Mouse (Mus musculus): ENCODE data around the gene Polr2f.

Gene Polr2f

DNA sequence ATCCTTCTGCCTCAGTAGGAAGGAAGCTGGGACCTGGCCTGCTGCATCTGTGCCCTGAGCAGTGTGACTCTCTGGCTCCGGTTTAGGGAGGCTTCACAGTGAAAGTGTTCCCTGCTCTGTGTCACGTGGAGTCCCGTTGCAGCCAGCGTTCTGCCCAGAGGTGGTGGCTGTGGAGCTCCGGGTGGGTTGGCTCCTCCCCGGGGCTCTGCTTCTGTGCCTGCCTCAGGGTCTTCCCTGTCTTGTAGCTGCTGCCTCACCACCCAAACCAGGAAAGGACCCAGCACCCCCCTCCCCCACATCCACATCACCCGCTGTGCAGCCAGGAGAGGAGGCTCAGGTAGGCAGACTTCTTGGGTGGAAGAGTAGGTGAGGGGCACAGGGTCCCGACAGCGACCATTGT is 21.3 kb upstream of the Polr2f start:
- DNase-seq (ENCODE audit: low spot score in 2 of 2): no peak

DNA sequence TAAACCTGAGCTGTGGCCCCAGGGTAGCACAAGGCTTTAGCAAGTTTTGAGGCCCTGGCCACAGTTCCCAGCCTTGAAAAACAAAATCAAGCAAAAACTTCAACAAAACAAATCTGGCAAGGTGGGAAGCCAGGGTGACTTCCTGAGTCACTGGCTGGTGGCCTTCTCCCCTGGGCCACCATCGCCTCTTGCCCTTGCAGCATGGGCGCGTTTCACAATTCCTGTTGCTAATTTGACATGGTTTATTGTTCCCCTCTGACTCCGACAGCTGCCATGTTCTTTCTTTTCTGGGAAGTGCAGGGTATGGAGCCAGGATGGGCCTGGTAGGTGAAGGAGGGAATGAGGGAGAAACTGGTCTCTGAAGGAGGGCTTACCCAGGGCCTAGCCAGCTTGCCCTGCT is 18.7 kb upstream of the Polr2f start:
- DNase-seq (ENCODE audit: low spot score in 2 of 2): no peak

DNA sequence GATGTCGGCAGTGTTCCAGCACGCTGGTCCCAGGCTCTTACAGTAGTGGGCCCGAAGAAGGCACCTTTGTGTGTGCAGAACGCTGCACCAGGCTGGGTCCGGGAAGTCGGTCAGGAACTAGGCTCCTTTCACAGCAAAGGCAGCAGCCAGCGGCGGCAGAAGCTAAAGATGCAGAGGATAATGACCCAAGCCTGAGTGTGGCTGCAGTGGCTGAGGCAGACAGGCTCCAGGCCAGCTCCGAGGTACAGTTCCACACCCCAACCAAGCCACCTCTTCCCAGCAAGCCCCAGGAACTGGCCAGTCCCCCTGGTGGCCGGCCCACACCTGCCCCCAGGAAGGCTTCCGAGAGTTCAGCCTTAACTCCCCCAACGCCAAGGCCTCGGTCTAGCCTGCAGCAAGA is 18.3 kb upstream of the Polr2f start:
- DNase-seq (ENCODE audit: low spot score in 2 of 2): no peak

DNA sequence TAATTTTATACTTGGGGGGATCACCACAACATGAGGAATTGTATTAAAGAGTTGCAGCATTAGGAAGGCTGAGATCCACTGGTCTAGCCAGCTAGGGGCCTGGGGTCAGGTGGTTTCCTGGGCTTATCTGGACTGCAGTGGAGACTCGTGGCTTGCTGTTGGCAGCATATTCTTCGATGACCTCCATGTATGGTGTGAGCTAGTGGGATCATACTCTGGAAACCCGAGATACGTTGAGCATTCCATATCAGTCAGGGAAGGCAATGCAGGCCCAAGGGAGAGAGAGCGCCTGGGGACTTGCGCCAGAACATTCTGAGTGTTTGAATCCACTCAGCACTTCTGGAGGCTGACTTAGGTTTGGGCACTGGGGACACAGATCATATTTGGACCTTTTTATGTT is 17.1 kb upstream of the Polr2f start:
- DNase-seq (ENCODE audit: low spot score in 2 of 2): no peak

DNA sequence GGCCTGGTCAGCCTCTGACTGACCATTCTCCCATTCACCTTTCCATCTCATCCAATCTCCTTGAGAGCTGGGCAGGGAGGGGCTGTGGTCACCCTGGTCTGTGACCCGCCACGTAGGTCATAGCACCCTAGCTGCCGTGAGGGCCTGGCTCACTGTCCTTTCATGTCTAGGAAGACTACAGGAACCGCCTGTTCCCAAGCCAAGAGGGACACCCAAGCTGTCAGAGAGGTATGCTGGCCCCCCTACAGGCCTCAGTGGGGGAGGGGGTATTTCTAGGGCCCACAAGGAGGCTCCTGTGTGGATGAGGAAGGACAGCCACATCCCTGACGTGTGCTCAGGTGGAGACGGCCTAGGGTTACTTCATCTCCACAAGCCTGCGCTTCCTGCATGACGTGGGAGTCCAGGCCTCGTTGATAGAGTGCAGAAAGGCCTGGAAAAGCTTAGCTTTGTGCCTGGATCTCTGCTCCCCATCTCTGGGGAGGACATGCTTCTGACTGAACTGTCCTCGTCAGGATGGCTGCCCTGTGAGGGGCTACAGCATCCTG is 16.4 kb upstream of the Polr2f start:
- no peak for DNase-seq (ENCODE audit: low spot score in 2 of 2)

DNA sequence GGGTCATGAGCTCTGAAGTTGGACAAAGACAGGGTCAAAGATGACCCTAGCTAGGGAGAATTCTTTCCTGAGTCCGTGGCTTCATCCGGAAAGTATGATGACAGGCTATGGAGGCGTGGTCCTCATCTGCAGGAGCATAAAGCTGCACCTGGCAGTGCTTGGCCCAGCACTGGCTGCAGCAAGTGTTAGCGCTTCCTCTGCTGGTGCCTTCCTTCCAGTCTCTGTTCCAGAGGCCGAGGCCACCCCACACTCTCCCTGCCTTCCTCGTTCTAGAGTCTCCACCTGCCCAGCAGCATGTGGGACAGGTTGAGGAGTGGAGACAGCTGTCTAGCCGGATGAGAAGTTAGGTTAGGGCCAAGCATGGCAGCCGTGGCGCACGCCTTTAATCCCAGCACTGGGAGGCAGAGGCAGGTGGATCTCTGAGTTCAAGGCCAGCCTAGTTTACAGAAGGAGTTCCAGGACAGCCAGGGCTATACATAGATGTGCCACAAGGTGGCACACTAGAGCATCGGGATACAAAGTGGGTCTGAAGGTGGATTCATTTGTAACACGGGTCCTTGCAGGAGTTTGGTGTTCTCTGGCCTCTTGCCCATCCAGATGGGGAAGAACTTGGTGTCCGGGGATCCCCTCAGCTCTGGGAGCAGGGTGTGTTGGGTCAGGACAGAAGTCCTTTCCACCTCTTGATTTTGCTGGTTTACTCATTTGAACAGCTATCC is 14.4 kb upstream of the Polr2f start:
- no peak for DNase-seq (ENCODE audit: low spot score in 2 of 2)

DNA sequence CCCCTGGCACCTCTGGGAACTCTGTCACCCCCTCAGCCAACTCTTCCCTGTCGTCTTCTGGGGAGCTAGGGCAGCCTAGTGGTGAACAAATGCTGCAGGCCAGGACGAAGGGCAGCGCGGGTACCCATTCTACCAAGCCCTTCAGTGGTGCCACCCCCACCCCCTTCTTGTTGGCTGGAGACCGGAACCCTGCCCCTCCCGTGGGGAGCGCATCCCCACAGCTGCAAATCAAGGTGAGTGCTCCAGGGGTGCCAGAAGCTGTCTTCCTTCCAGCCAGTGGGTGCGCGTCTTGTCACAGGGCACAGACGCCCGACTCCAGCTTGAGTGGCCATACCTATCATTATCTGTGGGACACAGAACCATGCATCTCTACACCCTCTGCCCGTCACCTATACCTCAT is 13.7 kb upstream of the Polr2f start:
- DNase-seq (ENCODE audit: low spot score in 2 of 2): no peak

DNA sequence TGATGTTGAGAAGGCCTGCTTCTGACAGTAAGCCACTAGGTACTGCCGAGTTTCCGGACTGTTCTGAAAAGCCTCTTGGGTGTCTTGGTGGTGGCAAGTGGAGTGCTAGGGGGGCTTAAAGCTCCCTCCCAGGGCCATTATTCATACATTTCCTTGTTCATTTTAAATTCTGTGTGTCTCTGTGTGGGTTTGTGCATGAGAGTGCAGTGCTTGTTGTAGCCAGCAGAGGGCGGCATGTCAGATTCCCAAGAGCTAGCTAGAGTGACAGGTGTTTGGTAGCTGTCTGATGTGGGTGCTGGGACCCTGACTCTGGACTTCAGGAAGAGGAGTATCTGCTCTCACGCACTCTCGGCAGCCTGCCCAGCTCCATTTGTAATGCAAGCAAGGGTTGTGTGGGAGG is 12.6 kb upstream of the Polr2f start:
- no peak for DNase-seq (ENCODE audit: low spot score in 2 of 2)

DNA sequence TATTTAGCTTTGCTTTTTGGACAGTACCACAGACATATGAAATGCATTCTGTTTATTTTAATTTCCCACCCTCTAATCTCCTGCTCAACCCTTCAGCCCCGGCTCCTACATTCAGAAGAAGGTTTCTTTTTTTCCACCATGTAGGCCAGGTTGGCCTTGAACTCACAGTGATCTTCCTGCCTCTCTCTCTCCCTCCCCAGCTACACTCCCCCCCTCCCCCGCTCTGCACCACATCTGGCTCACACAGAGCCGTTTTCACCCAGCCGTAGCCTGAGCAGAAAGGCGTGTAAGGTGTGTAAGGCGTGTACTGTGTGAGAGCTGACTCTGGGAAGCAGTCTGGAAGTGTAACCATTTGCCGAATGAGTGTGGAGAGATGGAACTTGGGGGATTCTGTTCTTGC is 11.5 kb upstream of the Polr2f start:
- DNase-seq (ENCODE audit: low spot score in 2 of 2): no peak

DNA sequence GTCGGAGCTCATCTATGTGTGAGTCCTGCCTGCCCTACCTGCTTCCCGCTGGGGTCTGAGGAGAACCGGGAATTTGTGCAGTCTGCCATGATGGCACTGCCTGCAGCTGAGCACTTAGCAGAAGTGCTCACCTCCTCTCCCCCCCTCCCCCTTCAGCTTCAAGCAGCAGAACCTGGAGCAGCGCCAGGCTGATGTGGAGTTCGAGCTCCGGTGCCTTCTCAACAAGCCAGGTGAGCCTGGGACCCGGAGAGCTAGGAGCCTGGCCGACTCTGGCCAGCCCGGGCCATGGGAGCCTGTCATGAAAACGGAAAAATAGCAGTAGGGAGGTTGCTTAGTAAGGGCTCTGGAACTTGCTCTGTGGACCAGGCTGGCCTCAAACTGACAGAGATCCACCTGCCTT is 10.0 kb upstream of the Polr2f start:
- no peak for DNase-seq (ENCODE audit: low spot score in 2 of 2)

DNA sequence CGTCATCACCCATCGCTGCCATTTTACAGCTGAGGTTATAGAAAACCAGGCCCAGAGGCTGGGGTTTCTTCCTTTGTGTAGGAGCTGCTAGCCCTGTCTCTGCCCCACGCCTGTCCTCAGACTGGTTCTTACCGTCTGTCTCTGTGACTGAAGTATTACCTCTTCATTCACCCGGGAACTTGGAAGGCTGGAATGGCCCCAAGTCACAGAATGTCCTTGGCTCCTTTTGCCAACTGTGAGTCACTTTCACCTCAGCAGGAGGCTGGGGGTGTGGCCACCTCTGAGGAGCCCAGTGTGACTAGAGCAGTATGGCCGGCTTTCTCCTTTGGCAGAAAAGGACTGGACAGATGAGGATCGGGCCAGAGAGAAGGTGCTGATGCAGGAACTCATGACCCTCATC is 9.4 kb upstream of the Polr2f start:
- peak in 1 of 2 experiments; percentile 64 for DNase-seq (ENCODE audit: low spot score in 2 of 2)

DNA sequence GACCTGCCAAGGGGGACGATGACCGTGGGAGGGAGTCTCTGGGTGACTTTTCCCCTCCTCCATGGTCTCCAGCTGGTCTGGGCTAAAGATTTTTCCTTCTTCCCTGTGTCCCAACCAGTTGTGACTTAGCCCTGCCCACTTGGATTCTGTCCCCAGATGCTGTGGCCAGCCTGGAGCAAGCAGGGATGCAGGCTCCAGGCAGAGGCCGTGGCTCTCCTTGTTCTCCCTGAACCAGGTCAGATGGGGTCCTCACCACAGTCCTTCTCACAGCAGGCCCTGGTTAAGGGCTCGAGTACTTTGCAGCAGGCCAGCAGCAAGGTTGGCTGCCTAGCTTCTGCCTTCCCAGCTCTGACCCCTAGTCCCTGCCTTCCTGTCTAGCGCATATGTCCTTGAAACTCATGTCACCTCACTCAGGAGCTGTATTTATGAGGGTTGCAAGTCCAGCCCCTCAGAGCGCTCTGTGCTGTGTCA is 7.6 kb upstream of the Polr2f start:
- no peak for DNase-seq (ENCODE audit: low spot score in 2 of 2)

DNA sequence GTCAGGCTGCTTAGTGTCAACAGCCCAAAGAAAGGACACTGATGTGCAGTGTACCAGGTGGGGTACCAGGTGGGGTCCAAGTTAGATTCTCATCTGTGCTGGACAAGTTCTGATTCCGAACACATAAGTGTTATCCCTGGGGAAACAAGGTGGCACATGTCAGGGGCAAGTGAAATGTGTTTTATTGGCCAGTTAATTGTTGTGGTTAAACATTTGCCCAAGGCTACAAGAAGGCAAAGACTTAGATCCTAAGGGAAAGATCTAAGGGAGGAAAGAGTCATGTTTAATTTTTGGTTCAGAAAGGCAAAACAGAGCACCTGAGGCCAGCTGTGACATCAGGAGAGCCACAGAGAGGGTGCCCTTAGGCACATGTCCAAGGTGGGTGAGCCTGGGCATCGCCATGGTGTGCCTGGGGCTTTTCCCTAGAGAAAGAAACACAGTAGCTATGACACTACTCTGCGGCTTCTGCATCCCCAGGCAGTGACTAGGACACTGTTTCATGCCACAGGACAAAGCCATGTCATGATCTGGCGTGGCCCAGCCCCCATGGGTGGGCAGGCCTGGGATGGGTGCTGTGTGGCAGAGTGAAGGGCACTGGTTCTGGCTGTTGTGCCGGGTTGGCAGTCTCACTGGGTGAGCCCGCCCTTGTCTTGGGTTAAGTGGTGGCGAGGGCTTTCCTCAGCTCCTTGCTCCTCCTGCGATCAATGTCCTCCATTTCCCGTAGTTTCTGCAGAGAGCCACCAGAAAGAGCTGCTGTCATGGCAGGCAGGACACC is 6.1 kb upstream of the Polr2f start:
- DNase-seq (ENCODE audit: low spot score in 2 of 2): no peak

DNA sequence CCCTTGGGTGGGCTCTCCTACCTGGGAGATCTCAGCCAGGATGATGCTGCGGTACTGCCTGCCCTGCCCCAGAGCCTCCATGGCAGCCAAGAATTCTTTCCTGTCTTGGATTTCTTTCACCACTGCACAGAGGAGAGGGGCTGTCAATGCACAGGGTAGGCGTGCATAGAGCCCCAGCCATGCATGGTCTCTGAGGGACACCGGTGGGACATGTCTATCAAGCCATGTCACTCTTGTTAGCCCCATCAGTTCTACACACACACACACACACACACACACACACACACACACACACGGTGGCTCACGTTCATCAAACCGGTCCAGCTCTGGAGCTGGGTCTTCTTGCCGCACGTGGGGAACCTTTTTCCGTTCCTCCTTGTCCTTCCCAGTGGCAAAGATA is 5.5 kb upstream of the Polr2f start:
- no peak for DNase-seq (ENCODE audit: low spot score in 2 of 2)

DNA sequence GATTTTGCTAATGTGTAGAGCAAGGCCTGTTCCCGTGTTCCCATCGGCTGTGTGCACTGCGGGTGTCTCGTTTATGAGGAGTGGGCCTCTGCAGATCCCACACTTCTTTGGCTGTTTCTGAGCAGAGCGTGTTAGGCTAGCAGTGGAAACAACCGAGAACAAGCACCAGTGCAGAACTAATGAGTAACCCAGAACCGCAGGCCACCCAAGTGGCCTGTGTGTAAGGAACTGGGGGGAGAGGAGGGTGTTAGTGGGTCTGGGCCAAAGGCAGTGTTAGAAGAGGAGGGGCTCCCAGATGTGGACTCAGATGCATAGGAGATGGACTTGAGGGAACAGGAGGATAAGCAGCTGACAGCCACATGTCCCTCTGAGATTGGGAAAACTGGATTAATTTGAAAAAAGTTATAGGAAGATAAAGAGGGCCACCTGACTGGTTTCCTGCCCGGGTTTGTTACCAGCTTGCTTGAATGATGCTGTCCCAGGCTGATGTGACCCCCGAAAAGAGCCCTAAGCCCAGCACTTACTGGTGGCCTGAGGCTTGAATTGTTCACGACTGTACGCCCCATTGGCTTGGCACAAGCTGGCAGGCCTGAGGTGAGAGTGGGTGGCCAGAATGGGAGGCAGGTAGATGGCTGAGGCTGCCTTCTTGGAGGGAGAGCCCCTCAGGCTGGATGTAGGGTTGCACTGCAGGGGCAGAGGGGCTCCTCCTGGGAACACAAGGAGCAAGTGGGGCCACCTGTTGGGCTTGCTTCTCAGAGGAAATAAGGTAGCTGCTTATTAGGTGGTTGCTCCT is 4.8 kb upstream of the Polr2f start:
- DNase-seq (ENCODE audit: low spot score in 2 of 2): no peak

DNA sequence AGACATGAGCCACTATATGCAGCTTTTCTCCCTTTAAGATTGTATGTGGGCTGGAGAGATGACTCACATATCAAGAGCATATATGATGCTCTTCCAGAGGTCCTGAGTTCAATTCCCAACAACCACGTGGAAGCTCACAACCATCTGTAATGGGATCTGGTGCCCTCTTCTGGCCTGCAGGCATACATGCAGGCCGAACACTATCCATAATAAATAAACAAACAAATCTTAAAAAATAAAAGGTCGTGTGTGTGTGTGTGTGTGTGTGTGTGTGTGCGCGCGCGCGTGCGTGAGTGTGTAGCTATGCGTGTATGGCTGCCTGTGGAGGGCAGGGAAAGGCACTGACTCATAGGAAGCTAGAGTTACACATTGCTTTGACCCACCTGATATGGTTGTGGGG is 1.2 kb upstream of the Polr2f start:
- DNase-seq (ENCODE audit: low spot score in 2 of 2): no peak

DNA sequence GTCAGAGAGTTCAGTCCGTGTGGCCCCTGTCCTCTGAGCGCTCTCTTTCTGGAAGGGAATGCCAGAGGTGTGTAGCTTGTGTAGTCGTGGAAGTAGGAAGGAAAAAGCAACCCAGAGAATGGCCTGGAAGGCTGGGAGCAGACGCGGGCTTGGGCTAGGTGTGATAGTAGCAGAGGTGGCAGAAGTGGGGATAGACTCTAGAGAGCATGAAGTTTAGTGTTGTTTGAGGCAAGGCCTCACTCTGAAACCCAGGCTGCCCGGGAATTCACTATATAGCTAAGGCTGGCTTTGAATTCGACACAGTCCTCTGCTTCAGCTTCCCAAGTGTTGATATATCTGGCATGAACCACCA is 733 bp downstream of the Polr2f start:
- no peak for DNase-seq (ENCODE audit: low spot score in 2 of 2)

DNA sequence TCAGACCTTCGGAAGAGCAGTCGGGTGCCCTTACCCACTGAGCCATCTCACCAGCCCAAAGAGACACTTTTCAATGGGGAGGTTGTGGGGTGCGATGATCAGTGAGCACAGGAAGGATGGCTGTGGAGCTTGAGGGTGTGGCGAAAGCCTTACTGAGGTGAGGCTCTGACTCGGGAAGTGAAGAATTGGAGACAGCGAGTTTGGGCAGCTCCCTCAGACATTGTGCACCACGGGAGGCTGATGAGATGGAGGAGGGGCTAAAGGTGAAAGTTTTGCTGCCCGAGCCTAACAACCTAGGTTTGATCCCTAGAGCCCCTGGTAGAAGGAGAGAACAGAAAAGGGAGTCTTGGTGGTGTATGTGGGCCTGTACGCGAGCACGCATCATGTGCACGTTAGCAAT is 2.5 kb downstream of the Polr2f start:
- no peak for DNase-seq (ENCODE audit: low spot score in 2 of 2)

DNA sequence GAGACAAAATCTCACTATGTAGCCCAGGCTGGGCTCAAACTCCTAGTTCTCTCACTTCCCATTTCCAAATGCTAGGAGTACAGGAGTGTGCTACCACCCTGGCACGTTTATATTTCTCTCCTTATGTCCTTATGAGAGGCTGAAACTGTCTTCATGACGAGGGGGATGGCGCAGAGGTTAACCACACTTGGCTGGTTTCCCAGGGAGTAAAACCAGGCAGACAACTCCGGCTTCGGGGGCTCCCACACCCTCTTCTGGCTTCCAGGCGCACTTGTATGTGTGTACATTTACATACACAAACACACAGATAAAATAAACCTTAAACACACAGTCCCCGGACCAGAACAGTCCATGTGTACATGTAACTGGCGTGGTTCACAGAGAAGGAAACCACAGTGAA is 3.2 kb downstream of the Polr2f start:
- no peak for DNase-seq (ENCODE audit: low spot score in 2 of 2)

DNA sequence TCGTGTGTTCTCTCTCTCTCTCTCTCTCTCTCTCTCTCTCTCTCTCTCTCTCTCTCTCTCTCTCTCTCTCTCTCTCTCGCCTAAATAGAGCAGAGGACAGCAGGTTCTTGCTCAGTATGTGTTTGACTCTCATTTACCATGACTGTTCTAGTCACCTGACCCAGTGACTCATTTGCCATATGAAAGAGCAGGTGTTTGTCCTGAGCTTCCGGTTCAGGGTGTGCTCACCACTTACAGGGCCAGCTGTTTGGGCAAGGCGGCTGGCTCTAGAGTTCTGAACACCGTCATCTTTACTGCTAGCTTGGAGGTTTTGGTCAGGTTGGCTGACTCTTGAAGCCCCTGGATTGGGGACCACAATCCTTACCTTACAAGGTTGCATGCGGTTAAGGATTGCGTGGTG is 4.7 kb downstream of the Polr2f start:
- no peak for DNase-seq (ENCODE audit: low spot score in 2 of 2)

DNA sequence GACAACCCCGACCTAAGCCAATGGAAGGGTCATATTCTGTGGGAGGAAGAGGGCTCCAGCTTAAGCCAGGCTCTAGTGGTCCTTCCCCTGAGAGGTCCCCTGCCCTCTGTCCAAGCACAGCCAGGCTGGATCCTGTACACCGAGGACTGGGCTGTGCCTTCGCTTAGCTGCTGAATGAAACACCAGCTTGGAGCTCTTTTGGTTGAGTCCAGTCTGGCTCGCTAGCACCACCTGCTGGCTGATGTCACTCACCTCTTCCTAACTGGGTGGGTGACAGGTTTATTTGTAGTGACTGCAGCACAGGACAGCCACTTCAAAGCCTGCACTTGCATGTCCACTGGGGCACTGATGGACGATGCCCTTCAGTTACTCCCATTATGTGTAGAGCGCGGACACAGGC is 7.7 kb downstream of the Polr2f start:
- DNase-seq (ENCODE audit: low spot score in 2 of 2): peak; percentile 70 to 90

DNA sequence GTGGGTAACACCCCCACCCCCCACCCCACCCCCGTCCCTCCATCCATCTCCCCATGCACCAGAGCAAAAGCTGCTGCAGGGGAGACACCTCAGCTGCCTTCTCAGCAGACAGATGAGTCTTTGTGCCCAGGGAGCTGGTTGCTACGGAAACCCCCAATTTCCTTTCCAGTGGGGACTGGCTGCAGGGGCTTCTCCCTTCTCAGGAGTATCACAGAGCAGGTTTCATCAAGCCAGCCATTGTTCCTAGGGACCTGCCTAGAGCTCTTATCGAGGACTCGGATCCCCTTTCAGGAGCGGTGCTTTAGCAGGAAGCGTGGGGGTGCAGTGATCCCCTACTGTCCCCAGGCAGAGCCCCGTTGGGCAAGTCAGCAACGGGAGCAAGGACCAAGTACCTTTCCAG is 11.1 kb downstream of the Polr2f start:
- DNase-seq (ENCODE audit: low spot score in 2 of 2): no peak

DNA sequence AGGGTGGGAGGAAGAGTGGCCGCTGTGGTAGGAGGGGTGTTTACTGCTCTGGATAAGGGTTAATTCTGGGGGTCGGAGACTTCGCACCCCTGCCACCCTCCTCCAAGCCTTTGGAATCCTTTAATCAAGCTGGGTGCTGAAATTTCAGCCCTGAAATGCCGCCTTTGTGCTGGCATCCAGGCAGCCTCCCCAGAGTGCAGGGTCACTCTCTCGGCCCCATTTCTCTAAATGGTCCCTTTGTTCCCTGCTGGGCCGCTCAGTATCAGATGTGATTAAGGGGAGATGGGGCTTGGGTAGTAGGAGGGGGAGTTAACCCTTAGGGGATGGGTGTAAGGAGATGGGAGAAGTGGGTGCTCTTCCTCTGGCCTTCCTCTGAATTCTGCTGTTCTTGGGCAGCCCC is 11.9 kb downstream of the Polr2f start:
- DNase-seq (ENCODE audit: low spot score in 2 of 2): no peak
